In the genomic region with DNA sequence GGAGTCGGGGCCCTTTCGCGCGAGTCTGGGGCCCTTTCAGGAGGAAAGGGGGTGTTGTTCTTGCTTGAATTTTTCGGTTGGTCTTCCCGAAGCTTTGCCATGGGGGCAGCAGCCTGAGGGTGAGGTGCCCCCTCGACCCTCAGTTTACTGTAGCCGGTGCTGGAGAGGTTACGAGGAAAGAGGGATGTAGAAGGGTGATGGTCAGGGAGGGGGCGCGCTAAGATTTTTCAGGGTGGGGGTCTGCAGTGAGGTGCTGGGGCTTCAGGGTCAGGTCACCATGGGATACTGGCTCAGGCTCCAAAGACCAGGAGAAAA, we compare ENCODE assay signal across 8 mouse cellular contexts. TPM values are rescaled to one million over a fixed set of nuclear protein-coding genes. Genes with fewer than 3 reads are reported as not detected.
DNase-seq lines count a peak whose midpoint lies in the region; ATAC-seq and TF ChIP-seq lines count a peak whose summit lies in the region.

No protein-coding gene starts in this region.

- no peak for TF ChIP-seq POLR2A in spleen, adult 2 months (IDR thresholded peaks at IDR 0.05; ENCODE audit: low read depth, low read length)

- no peak for ATAC-seq in limb, embryonic 13.5 days (ENCODE audit: low FRiP score, low read depth)
- no peak for ATAC-seq in stomach, embryonic 14.5 days (ENCODE audit: insufficient number of reproducible peaks, insufficient read depth, low FRiP score, low read depth)
- ATAC-seq in cerebellum, adult (ENCODE audit: insufficient number of reproducible peaks, low FRiP score, low TSS enrichment) = no peak

- H3K9me3 ChIP-seq in forebrain, embryonic 10.5 days = no peaks in the 10 kb centered on the region
- no peaks in the 10 kb centered on the region for H3K9me3 ChIP-seq in limb, embryonic 13.5 days
- no peaks in the 10 kb centered on the region for H3K9me3 ChIP-seq in stomach, embryonic 14.5 days (ENCODE audit: control insufficient read depth, low read depth, low read length)

- peaks cover 33% of the 10 kb centered on the region for H3K4me1 ChIP-seq in spleen, adult 2 months (ENCODE audit: control insufficient read depth, insufficient read depth, insufficient read length)
- H3K4me1 ChIP-seq in forebrain, embryonic 10.5 days = peaks cover 95% of the 10 kb centered on the region
- H3K4me1 ChIP-seq in limb, embryonic 13.5 days = peaks cover 47% of the 10 kb centered on the region
- H3K4me1 ChIP-seq in stomach, embryonic 14.5 days (ENCODE audit: control insufficient read depth, insufficient read depth, low read length) = peaks cover 31% of the 10 kb centered on the region; the same call in 1 of the 2 replicates

- no peaks in the 10 kb centered on the region for H3K36me3 ChIP-seq in spleen, adult 2 months (ENCODE audit: control insufficient read depth, insufficient read depth, low read length)
- H3K36me3 ChIP-seq in forebrain, embryonic 10.5 days (replicated peaks) = no peaks in the 10 kb centered on the region
- no peaks in the 10 kb centered on the region for H3K36me3 ChIP-seq in limb, embryonic 13.5 days
- H3K36me3 ChIP-seq in stomach, embryonic 14.5 days (ENCODE audit: control insufficient read depth, insufficient read depth, low read length) = no peaks in the 10 kb centered on the region

- H3K4me2 ChIP-seq in limb, embryonic 13.5 days (replicated peaks) = peak overlapping the region; percentile 99
- peak overlapping the region; percentile 98 for H3K4me2 ChIP-seq in stomach, embryonic 14.5 days (replicated peaks; ENCODE audit: low read depth, low read length)

- H3K27me3 ChIP-seq in spleen, adult 2 months (ENCODE audit: control insufficient read depth, insufficient read depth, low read length) = peaks cover 10% of the 10 kb centered on the region
- H3K27me3 ChIP-seq in forebrain, embryonic 10.5 days (ENCODE audit: poor library complexity, severe bottlenecking) = peaks cover 77% of the 10 kb centered on the region
- peaks cover 77% of the 10 kb centered on the region for H3K27me3 ChIP-seq in limb, embryonic 13.5 days
- peaks cover 41% of the 10 kb centered on the region for H3K27me3 ChIP-seq in stomach, embryonic 14.5 days (ENCODE audit: control insufficient read depth, insufficient read depth, low read length)

- no peak for TF ChIP-seq CTCF in spleen, adult 2 months (IDR thresholded peaks at IDR 0.05; ENCODE audit: extremely low read depth, insufficient read depth, insufficient read length, insufficient replicate concordance)

- under 1% methylated on average over 11 of the region's 11 CpGs for WGBS in spleen, adult 2 months
- 0% methylated on average over 11 of the region's 11 CpGs for WGBS in forebrain, embryonic 10.5 days
- 0% methylated on average over 11 of the region's 11 CpGs for WGBS in limb, embryonic 13.5 days
- WGBS in stomach, embryonic 14.5 days = 0% methylated on average over 11 of the region's 11 CpGs

- peak overlapping the region; percentile 68 for H3K9ac ChIP-seq in limb, embryonic 13.5 days
- H3K9ac ChIP-seq in stomach, embryonic 14.5 days (replicated peaks; ENCODE audit: low read depth, low read length) = peak overlapping the region; percentile 36

- no peak for DNase-seq in spleen, adult 2 months (ENCODE audit: low read depth in 1 of 2, low spot score in 2 of 2)
- no peak for DNase-seq in spleen, adult 12 weeks (ENCODE audit: low spot score)
- DNase-seq in forebrain, embryonic 10.5 days (ENCODE audit: extremely low spot score, low spot score) = no peak
- DNase-seq in thymus, adult 18-20 months = no peak
- DNase-seq in urinary bladder, postnatal 14 days (ENCODE audit: low spot score) = no peak

- H3K4me3 ChIP-seq in spleen, adult 2 months (ENCODE audit: extremely low read depth, insufficient read depth, insufficient read length) = peak overlapping the region; percentile 51
- peak overlapping the region; percentile 94 for H3K4me3 ChIP-seq in forebrain, embryonic 10.5 days
- H3K4me3 ChIP-seq in limb, embryonic 13.5 days = peak overlapping the region; percentile 90
- H3K4me3 ChIP-seq in stomach, embryonic 14.5 days (ENCODE audit: low read depth, low read length) = peak overlapping the region; percentile 91

- H3K27ac ChIP-seq in spleen, adult 2 months (ENCODE audit: insufficient read depth, low read length) = no peak overlapping the region
- H3K27ac ChIP-seq in forebrain, embryonic 10.5 days = peak overlapping the region; percentile 92
- H3K27ac ChIP-seq in limb, embryonic 13.5 days = no peak overlapping the region
- H3K27ac ChIP-seq in stomach, embryonic 14.5 days (ENCODE audit: low read length) = no peak overlapping the region

RNA-seq across cellular contexts. Expression of gene Bahd1, which starts 0.6 kb away (rescaled TPM):
- 22.2 and 26.0 TPM in 2 replicates for polyA plus RNA-seq in spleen, adult 2 months (2012; rRNA removed)
- 3.6 and 4.1 TPM in 2 replicates for polyA plus RNA-seq in forebrain, embryonic 10.5 days (2016; fragmentation: Nextera tagmentation; extraction: Ambion mirVana)
- 3.7 and 3.8 TPM in 2 replicates for polyA plus RNA-seq in limb, embryonic 13.5 days (2015; fragmentation: Nextera tagmentation; extraction: Ambion mirVana)
- 1.8 TPM in 2 replicates for polyA plus RNA-seq in stomach, embryonic 14.5 days (2014; fragmentation: Nextera tagmentation; extraction: Ambion mirVana)

RNA-seq across cellular contexts. Expression of gene Chst14, which starts 25.5 kb away (rescaled TPM):
- polyA plus RNA-seq in spleen, adult 2 months (2012; rRNA removed) = 7.0 and 8.2 TPM in 2 replicates
- 13.8 and 14.5 TPM in 2 replicates for polyA plus RNA-seq in forebrain, embryonic 10.5 days (2016; fragmentation: Nextera tagmentation; extraction: Ambion mirVana)
- 51.2 and 51.9 TPM in 2 replicates for polyA plus RNA-seq in limb, embryonic 13.5 days (2015; fragmentation: Nextera tagmentation; extraction: Ambion mirVana)
- polyA plus RNA-seq in stomach, embryonic 14.5 days (2014; fragmentation: Nextera tagmentation; extraction: Ambion mirVana) = 37.5 and 38.0 TPM in 2 replicates

RNA-seq across cellular contexts. Expression of gene Ivd, which starts 39.0 kb away (rescaled TPM):
- polyA plus RNA-seq in spleen, adult 2 months (2012; rRNA removed) = 31.1 and 36.7 TPM in 2 replicates
- 66.2 and 67.7 TPM in 2 replicates for polyA plus RNA-seq in forebrain, embryonic 10.5 days (2016; fragmentation: Nextera tagmentation; extraction: Ambion mirVana)
- polyA plus RNA-seq in limb, embryonic 13.5 days (2015; fragmentation: Nextera tagmentation; extraction: Ambion mirVana) = 82.6 and 95.3 TPM in 2 replicates
- polyA plus RNA-seq in stomach, embryonic 14.5 days (2014; fragmentation: Nextera tagmentation; extraction: Ambion mirVana) = 55.9 and 57.9 TPM in 2 replicates
